Mouse (Mus musculus): Measurements from ENCODE around the gene Naa15. TPM values are rescaled to one million over a fixed set of nuclear protein-coding genes. Genes with fewer than 3 reads are reported as not detected.
"Not testable (repeated sequence)": the region's sequence is repeated elsewhere in the genome, so short reads cannot be mapped to it uniquely, and the experiment has no call there.

Naa15 gene
- polyA plus RNA-seq, 1 experiment from 2014 or later, result 58.3 TPM

DNA sequence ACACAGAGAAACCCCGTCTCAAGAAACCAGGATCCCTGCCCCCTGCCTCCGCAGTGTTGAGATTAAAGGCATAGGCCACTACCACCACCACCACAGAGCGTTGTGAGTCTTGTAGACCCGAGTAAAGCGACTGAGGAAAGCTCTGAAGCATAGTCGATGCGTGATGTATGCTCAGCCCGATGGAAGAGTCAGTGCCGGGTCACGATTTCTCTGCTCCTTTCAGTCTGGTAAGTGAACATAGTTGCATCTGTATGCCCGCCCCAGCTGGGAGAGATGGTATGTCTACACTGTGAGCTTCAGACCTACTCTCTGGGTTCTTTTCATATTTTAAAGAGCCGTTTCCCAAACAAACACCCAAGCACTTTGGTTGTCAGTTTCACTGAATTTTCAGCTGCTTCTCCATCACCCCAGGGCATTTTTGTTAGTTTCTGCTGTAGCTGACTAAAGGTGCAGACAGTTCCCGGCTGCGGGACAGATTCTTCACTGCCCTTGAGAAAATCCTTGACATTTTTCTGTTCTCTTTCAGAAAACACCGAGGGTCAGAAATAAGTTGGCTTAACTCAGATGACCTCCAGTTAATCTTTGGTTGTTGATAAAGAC lies 17.1 kb upstream of the Naa15 start:
- 39% methylated on average over 15 of the region's 15 CpGs for WGBS
- H3K9me3 ChIP-seq, result no peaks in the 10 kb centered on the region
- DNase-seq (ENCODE audit: low spot score), result no peak

DNA sequence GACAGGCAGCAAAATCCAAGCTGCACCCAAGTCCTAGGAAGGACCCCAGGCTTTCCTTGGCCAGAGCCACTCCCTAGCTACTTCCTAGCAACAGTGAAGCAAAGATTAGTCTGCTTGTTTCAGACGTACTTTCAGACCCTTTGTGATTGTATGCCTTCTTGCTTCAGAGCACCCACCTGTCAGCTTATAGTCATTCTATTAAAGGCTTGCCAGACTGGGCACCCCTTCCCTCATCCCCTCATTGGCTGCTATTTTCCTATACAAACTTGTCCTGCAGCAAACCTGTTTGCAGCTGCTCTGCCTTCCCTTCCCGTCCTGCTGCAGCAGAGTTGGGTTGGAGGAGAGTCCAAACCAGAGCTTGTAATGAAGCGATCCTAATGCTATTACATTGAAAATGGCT lies 16.3 kb upstream of the Naa15 start:
- no peak overlapping the region for H3K4me3 ChIP-seq
- no peaks in the 10 kb centered on the region for H3K9me3 ChIP-seq
- H3K27me3 ChIP-seq (ENCODE audit: insufficient read depth, poor library complexity, severe bottlenecking), result peaks cover 19% of the 10 kb centered on the region
- WGBS, result 14% methylated on average over 3 of the region's 3 CpGs
- peaks cover 20% of the 10 kb centered on the region for H3K4me1 ChIP-seq
- H3K36me3 ChIP-seq, result peaks cover 12% of the 10 kb centered on the region
- no peak overlapping the region for H3K27ac ChIP-seq
- DNase-seq (ENCODE audit: low spot score), result no peak

More for the DNA sequence above, 17.1 kb upstream of the Naa15 start:
- no peak overlapping the region for H3K4me3 ChIP-seq
- peaks cover 20% of the 10 kb centered on the region for H3K4me1 ChIP-seq
- H3K27ac ChIP-seq, result no peak overlapping the region
- H3K27me3 ChIP-seq (ENCODE audit: insufficient read depth, poor library complexity, severe bottlenecking), result peaks cover 19% of the 10 kb centered on the region
- peaks cover 4% of the 10 kb centered on the region for H3K36me3 ChIP-seq

DNA sequence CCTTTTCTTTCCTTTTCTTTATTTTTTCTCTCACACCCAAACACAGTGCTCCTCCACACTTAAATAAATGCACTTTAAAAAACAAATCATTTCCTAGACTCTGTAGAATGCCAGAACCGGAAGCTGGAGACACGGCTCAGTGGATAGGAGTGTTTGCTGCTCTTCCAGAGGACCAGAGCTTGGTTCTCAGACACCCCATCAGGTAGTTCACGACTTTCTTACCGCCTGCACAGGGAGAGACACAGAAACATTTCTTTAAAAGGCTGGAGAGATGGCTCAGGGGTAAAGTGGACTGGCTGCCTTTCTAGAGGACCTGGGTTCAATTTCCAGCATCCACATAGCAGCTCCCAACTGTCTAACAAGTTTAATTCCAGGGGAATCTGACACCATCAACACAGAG lies 15.4 kb upstream of the Naa15 start:
- Histone ChIP-seq H3K9me3 (no peaks in the 10 kb centered on the region), H3K4me3 (no peak overlapping the region), H3K4me1 (peaks cover 20% of the 10 kb centered on the region), H3K36me3 (peaks cover 20% of the 10 kb centered on the region), H3K27ac (no peak overlapping the region), H3K27me3 (ENCODE audit: insufficient read depth, poor library complexity, severe bottlenecking) (peaks cover 19% of the 10 kb centered on the region)
- no peak for DNase-seq (ENCODE audit: low spot score)
- 63% methylated on average over 4 of the region's 4 CpGs for WGBS

DNA sequence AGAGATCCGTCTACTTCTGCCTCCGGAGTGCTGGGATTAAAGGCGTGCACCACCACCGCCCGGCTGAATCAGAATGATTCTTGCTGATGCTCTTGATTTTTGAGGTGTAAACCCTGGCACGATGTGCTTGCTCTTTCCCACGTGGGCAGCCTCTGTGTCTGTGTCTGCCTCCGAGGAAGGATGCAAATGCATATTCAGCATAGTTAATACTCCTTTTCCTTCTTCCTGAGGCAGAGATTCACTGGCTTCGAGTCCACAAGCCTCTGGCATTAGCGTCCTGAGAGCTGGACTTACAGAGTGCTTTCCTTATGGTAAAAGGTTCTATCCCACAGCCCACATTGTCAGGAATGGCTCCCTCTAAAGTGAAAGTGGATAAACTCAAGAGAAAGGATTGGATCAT lies 14.3 kb upstream of the Naa15 start:
- no peak overlapping the region for H3K4me3 ChIP-seq
- no peak for DNase-seq (ENCODE audit: low spot score)
- H3K36me3 ChIP-seq, result peaks cover 26% of the 10 kb centered on the region
- H3K27me3 ChIP-seq (ENCODE audit: insufficient read depth, poor library complexity, severe bottlenecking), result peaks cover 10% of the 10 kb centered on the region
- no peaks in the 10 kb centered on the region for H3K9me3 ChIP-seq
- no peak overlapping the region for H3K27ac ChIP-seq
- 79% methylated on average over 10 of the region's 10 CpGs for WGBS
- H3K4me1 ChIP-seq, result peaks cover 19% of the 10 kb centered on the region

DNA sequence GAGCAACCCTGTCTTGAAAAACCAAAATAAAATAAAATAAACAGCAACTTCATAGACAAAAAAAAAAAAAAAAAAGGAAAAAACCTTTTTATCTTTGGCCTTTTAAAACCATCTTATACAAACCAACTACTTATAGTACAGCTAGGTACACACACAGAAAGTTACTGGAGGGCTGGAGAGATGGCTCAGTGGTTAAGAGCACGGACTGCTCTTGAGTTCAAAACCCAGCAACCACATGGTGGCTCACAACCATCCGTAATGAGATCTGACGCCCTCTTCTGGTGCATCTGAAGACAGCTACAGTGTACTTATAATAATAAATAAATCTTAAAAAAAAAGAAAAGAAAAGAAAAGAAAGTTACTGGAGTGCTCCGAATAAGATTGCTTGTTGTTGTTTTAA lies 12.9 kb upstream of the Naa15 start:
- H3K4me3 ChIP-seq; H3K27ac ChIP-seq; H3K9me3 ChIP-seq; DNase-seq (ENCODE audit: low spot score); H3K27me3 ChIP-seq (ENCODE audit: insufficient read depth, poor library complexity, severe bottlenecking): not testable (repeated sequence)
- WGBS, result 62% methylated on average over 4 of the region's 4 CpGs
- Histone ChIP-seq H3K36me3 (peaks cover 39% of the 10 kb centered on the region), H3K4me1 (peaks cover 14% of the 10 kb centered on the region)

DNA sequence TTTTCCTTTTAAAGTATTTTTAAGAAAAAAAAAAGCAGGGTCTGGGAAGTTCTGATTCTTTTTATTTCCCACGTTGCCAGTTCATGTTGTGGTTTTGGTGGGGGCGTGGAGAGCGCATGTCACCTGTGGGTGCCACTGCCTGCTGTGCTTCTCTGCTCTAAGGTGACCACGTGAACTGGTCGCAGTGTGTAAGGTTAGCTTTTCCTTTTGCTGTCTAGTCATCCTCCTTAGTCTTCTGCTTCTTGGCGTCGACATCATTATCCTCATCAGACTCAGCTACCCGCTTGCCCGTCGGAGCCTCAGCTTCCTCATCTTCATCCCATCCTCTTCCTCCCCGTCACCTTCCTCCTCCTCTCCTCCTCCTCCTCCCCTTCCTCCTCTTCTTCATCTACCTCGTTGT lies 12.3 kb upstream of the Naa15 start:
- DNase-seq (ENCODE audit: low spot score), result no peak
- Histone ChIP-seq H3K36me3 (peaks cover 39% of the 10 kb centered on the region), H3K27me3 (ENCODE audit: insufficient read depth, poor library complexity, severe bottlenecking) (0 out of 2 replicates have a peak, but pooled peaks cover 2% of the 10 kb centered on the region), H3K27ac (no peak overlapping the region), H3K4me1 (peaks cover 18% of the 10 kb centered on the region), H3K9me3 (no peaks in the 10 kb centered on the region), H3K4me3 (no peak overlapping the region)
- 89% methylated on average over 12 of the region's 12 CpGs for WGBS

DNA sequence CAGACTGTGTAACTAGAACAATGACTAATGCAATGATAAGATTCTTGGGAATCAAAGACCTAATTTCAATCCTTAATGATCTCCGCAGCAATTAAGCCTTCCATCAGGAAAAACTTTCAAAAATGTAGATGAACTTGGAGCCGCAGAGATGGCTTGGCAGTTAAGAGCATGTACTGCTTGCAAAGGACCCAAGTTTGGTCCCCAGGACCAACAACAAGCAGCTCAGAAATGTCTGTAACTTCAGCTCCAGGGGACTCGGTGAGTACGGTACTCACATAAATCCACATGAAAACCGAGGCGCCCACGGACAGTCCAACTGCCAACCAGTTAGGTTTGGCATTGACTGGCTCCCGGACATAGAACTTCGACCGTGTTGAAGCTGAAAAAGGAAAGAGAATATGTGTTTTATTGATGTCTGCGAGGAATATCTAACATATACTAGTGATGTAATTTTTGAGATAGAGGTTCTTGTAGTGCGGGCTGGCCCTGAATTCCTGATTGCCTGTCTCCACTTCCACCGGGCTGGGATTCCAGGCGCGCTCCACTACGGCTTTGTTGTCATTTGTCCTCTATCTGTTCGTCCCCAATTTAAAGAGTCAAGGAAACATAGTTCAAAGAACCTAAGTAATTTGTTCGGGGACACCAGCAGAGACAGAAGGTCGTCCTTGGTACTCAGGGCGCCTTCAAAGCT lies 6.9 kb upstream of the Naa15 start:
- Histone ChIP-seq H3K36me3 (peaks cover 33% of the 10 kb centered on the region), H3K27ac (peak overlapping the region; percentile 98), H3K4me3 (peak overlapping the region; percentile 89), H3K4me1 (peaks cover 8% of the 10 kb centered on the region), H3K27me3 (ENCODE audit: insufficient read depth, poor library complexity, severe bottlenecking) (no peaks in the 10 kb centered on the region), H3K9me3 (no peaks in the 10 kb centered on the region)
- WGBS, result 25% methylated on average over 20 of the region's 20 CpGs
- no peak for DNase-seq (ENCODE audit: low spot score)

DNA sequence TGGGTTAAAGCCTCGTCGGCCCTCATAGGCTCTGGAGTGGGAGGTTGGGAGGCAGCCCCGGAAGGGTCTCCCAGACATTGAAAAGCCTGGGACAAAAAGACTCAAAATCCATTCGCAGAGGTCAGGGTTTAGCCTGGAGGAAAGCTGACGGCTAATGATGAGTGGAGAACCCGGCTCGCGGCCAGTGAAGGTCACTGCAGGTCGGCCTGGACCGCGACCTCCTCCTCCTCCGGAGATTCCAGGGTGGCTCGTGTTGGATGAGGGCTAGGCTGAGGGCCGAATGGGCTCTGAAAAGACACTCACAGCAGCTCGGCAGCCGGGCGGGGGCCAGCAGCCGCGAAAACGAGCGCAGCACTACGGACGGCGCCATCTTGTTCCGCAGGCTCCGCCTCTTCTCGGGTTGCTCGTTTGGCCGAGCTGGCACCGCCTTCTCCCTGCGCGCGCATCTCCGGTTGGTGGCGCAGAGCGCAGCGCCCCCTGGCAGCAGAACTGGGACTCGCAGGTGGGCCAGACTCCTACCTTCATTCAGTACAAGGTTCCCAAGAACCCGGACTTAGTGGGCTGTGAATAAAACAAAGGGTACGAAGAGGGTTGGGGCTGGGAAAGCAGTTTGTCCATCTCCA lies 6.3 kb upstream of the Naa15 start, which contains the start of gene Ndufc1:
TSS of gene Ndufc1 (minus strand) at position 428 of the 623 bp plus-strand sequence.
- no peaks in the 10 kb centered on the region for H3K27me3 ChIP-seq (ENCODE audit: insufficient read depth, poor library complexity, severe bottlenecking)
- peaks cover 8% of the 10 kb centered on the region for H3K4me1 ChIP-seq
- peaks cover 27% of the 10 kb centered on the region for H3K36me3 ChIP-seq
- WGBS, result under 1% methylated on average over 40 of the region's 40 CpGs
- H3K9me3 ChIP-seq, result no peaks in the 10 kb centered on the region
- peak; percentile 97 for DNase-seq (ENCODE audit: low spot score)
- H3K27ac ChIP-seq, result peak within 1 kb of the TSS; percentile 98
- H3K4me3 ChIP-seq, result peak within 1 kb of the TSS; percentile 89

DNA sequence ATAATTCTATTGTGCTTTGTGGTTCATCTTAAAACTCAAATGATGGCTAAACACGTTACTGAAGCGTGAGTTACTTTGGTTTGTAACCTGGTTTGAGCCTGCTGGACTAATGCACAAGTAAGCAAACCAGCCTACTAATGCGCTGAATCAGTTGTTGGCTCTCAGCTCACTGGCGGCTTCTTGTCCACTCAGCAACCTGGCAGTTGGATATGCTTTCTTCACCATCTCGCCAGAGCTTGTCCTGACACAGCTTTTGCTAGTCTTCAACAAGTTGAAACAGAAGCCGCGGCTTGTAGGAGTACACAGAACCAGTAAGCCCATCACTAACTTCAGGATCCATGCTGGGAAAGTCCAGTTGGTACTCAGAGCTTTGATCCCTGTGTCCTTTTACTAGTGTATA lies 2.5 kb upstream of the Naa15 start:
- Histone ChIP-seq H3K9me3 (no peaks in the 10 kb centered on the region), H3K27me3 (ENCODE audit: insufficient read depth, poor library complexity, severe bottlenecking) (no peaks in the 10 kb centered on the region), H3K4me3 (no peak overlapping the region), H3K4me1 (peaks cover 14% of the 10 kb centered on the region), H3K36me3 (no peaks in the 10 kb centered on the region), H3K27ac (no peak overlapping the region)
- WGBS, result 88% methylated on average over 7 of the region's 7 CpGs
- no peak for DNase-seq (ENCODE audit: low spot score)

DNA sequence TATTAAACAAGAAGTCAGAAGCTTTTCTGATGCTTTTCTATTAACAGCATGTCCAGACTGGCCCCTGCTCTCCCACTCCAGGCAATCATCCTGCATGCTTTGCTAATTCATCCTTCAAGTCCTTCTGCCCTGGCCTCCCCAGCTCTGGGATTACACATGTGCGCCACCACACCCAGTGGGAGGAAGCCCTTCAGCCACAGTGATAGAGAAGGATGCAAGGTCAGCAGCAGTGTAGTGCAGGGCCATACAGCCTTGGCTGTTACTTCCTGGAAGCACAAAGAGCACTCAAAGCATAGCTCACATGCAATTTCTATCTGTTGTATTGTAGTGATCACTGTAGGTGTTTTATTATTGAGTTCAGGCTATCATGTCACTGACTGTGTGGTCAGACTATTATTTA lies 1.7 kb upstream of the Naa15 start:
- WGBS, result 75% methylated on average over 1 of the region's 1 CpGs
- Histone ChIP-seq H3K4me1 (peaks cover 14% of the 10 kb centered on the region), H3K27me3 (ENCODE audit: insufficient read depth, poor library complexity, severe bottlenecking) (no peaks in the 10 kb centered on the region), H3K9me3 (no peaks in the 10 kb centered on the region), H3K4me3 (no peak overlapping the region), H3K27ac (no peak overlapping the region), H3K36me3 (no peaks in the 10 kb centered on the region)
- no peak for DNase-seq (ENCODE audit: low spot score)

DNA sequence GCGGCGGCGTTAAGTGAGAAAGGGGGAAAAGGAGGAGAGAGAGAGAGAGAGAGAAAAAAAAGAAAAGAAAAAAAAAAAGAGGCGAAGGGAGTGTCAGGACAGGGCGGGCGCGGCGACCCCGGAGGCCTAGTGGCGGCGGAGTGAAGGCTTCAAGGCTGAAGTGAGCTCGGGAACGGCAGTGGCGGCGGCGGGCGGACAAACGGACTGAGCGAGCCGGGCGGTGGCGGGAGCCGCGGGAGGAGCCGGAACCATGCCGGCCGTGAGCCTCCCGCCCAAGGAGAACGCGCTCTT lies 1.1 kb downstream of the Naa15 start:
- under 1% methylated on average over 28 of the region's 30 CpGs for WGBS
- H3K9me3 ChIP-seq, result no peaks in the 10 kb centered on the region
- 0 out of 2 replicates have a peak, but pooled peaks cover 2% of the 10 kb centered on the region for H3K36me3 ChIP-seq
- H3K27me3 ChIP-seq (ENCODE audit: insufficient read depth, poor library complexity, severe bottlenecking), result no peaks in the 10 kb centered on the region
- peak overlapping the region; percentile 97 for H3K27ac ChIP-seq
- DNase-seq (ENCODE audit: low spot score), result no peak
- peak overlapping the region; percentile 100 for H3K4me3 ChIP-seq
- H3K4me1 ChIP-seq, result peaks cover 15% of the 10 kb centered on the region

DNA sequence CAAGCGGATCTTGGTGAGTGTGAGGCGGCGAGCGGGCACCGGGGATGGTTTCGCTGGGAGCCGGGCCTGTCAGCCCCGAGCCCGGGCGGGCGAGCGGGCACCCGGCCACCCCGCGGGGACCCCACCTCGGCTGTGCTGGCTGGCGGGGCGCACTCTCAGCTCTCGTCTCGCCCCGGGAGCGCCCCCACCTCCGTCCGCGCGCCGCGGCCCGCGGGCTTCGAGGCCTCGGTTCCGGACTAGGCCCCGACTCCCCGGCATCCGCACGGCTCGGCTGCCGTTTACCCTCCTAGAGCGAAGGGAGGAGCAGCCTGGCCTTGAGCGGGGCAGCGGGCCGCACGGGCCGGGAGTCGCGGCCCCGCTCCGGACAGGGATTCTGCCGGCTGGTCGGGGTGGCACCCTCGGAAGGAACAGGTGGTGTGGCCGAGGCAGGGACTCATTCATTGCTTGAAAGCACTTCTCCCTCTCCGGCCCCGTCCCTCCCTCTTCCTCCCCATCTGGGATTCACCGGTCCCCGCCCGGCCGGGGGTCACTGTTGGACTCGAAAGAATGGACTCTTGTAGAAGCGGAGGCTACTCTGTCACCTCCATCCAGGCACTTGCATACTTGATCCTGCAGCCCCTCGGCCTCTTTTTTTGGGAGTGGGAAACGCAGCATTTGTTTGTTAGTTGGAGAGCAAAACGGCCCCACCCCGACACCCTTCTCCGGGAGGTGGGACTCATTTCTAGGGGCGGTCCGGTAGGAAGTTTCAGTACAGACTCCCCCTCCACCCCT lies 1.6 kb downstream of the Naa15 start:
- DNase-seq (ENCODE audit: low spot score), result peak; percentile 79
- peak overlapping the region; percentile 97 for H3K27ac ChIP-seq
- WGBS, result under 1% methylated on average over 62 of the region's 68 CpGs
- no peaks in the 10 kb centered on the region for H3K27me3 ChIP-seq (ENCODE audit: insufficient read depth, poor library complexity, severe bottlenecking)
- peak overlapping the region; percentile 100 for H3K4me3 ChIP-seq
- H3K9me3 ChIP-seq, result no peaks in the 10 kb centered on the region
- H3K4me1 ChIP-seq, result peaks cover 16% of the 10 kb centered on the region
- 0 out of 2 replicates have a peak, but pooled peaks cover 2% of the 10 kb centered on the region for H3K36me3 ChIP-seq

DNA sequence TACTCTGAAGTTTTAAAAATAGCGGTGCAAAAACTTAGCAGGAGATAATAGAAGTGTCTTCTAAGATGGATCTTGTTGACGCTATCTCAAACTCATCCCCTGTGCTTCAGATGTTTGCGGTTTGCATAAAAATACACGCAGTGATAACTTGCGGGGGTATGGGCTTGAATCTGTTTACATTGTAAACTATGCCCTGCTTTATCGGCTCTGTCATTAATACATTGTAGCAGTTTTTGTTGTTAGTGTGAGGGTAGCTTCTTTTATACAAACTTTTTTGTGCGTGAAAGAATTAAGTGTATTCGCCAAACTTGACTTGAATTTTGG lies 2.1 kb downstream of the Naa15 start:
- Histone ChIP-seq H3K27ac (peak overlapping the region; percentile 97), H3K4me3 (peak overlapping the region; percentile 100), H3K27me3 (ENCODE audit: insufficient read depth, poor library complexity, severe bottlenecking) (no peaks in the 10 kb centered on the region), H3K9me3 (no peaks in the 10 kb centered on the region), H3K36me3 (0 out of 2 replicates have a peak, but pooled peaks cover 2% of the 10 kb centered on the region), H3K4me1 (peaks cover 16% of the 10 kb centered on the region)
- WGBS, result 8% methylated on average over 8 of the region's 8 CpGs
- no peak for DNase-seq (ENCODE audit: low spot score)

All from heart, embryonic 10.5 days (tissue).